In the genomic region with DNA sequence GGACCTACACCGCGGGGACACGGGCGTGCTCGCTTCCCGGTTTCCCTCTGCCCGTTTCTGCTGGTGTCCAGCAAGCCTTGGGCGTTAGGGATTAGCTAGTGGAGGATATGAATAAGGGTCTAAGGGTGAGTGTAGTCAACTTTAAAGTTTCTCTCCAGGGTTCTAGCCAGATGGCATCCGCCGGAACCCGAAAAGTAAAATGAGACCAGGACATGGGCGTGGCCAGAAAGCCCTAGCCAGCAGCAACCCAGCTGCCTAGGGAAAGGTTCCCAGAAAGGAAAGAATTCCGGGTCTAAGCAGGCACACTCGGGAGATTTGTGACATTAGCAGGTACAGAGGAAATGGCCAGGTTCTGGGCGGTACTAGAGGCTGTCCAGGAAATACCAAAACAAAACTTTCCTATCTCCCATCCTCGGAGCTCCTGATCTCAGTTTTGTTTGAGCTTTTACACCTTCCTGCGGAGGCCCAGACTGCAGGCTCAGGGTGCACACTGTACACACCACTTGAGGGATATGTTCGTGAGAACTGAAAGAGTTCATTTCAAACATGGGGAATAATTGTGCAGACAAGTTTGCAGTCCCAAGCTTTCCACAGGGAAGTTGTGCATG, we compare ENCODE assay signal across 7 mouse cellular contexts. TPM values are rescaled to one million over a fixed set of nuclear protein-coding genes. Genes with fewer than 3 reads are reported as not detected.
DNase-seq lines count a peak whose midpoint lies in the region; ATAC-seq and TF ChIP-seq lines count a peak whose summit lies in the region.

No protein-coding gene starts in this region.

- H3K9ac ChIP-seq in forebrain, embryonic 12.5 days = peak overlapping the region; percentile 93

- ATAC-seq in forebrain, embryonic 12.5 days (ENCODE audit: low FRiP score) = peak; percentile 55
- ATAC-seq in hematopoietic stem cell, adult 5-6 weeks (replicated peaks in 1 of 2; ENCODE audit: insufficient read depth in 1 of 2, low FRiP score in 2 of 2, low TSS enrichment in 1 of 2, low read depth in 1 of 2, poor library complexity in 2 of 2, severe bottlenecking in 2 of 2) = peak; percentile 51 to 54; a peak in 2 of 4 replicates

- H3K4me2 ChIP-seq in forebrain, embryonic 12.5 days = peak overlapping the region; percentile 80

- peak; percentile 50 for DNase-seq in MN1 (ENCODE audit: low spot score)
- DNase-seq in brain, adult 2 months (ENCODE audit: low read depth, low spot score) = peak; percentile 74
- peak; percentile 49 to 50 for DNase-seq in layer of hippocampus, adult 2 months (ENCODE audit: low spot score in 2 of 2)
- peak; percentile 88 for DNase-seq in lung, postnatal 10 days
- DNase-seq in ovary, postnatal 14 days (ENCODE audit: low spot score) = peak; percentile 59

- H3K36me3 ChIP-seq in forebrain, embryonic 12.5 days (replicated peaks) = no peaks in the 10 kb centered on the region

- peak overlapping the region; percentile 87 for H3K27ac ChIP-seq in forebrain, embryonic 12.5 days
- H3K27ac ChIP-seq in layer of hippocampus, adult 2 months = peak overlapping the region; percentile 99

- H3K27me3 ChIP-seq in forebrain, embryonic 12.5 days = no peaks in the 10 kb centered on the region

- no peak for TF ChIP-seq CTCF in layer of hippocampus, adult 2 months (conservative IDR thresholded peaks at IDR 0.05)

- WGBS in forebrain, embryonic 12.5 days = 1% methylated on average over 18 of the region's 18 CpGs

- H3K4me1 ChIP-seq in forebrain, embryonic 12.5 days = peaks cover 35% of the 10 kb centered on the region

- H3K4me3 ChIP-seq in forebrain, embryonic 12.5 days (replicated peaks) = peak overlapping the region; percentile 85
- H3K4me3 ChIP-seq in layer of hippocampus, adult 2 months = peak overlapping the region; percentile 92

- H3K9me3 ChIP-seq in forebrain, embryonic 12.5 days = no peaks in the 10 kb centered on the region

RNA-seq across cellular contexts. Expression of a gene that starts 0.6 kb away (rescaled TPM):
- 34.1 and 37.0 TPM in 2 replicates for polyA plus RNA-seq in forebrain, embryonic 12.5 days (2016; fragmentation: Nextera tagmentation; extraction: Ambion mirVana)
- 9.3 and 12.8 TPM in 2 replicates for total RNA-seq in hematopoietic stem cell, adult 5-6 weeks (2017)
- total RNA-seq in layer of hippocampus, adult 2 months (2021) = 100 to 1,000 TPM; 135 to 138 TPM

Comparison
In these comparisons a context has a peak if more than half of its experiments do, and no peak if none do; other contexts are left out.
1. Peak in every context shown above with its lines: DNase-seq, ATAC-seq, H3K4me3 ChIP-seq and H3K27ac ChIP-seq.